Mouse (Mus musculus) gastrocnemius, adult 18-20 months (tissue): Measurements from ENCODE around the gene Tmem170. TPM values are rescaled to one million over a fixed set of nuclear protein-coding genes. Genes with fewer than 3 reads are reported as not detected.
"Not testable (repeated sequence)": the region's sequence is repeated elsewhere in the genome, so short reads cannot be mapped to it uniquely, and the experiment has no call there.

Experiments
- DNase-seq: peaks from one replicate; pipeline ENCODE4 v3.0.0; 2021; ENCODE audit warnings: low spot score
- total RNA-seq, 2 experiments: library from RNA; stranded (reverse); gene quantifications; 2 replicates each; pipeline ENCODE4 v1.2.3; 2021

Tmem170 gene
- total RNA-seq, 2 experiments from 2014 or later, result 2.0 to 2.3 TPM

DNA sequence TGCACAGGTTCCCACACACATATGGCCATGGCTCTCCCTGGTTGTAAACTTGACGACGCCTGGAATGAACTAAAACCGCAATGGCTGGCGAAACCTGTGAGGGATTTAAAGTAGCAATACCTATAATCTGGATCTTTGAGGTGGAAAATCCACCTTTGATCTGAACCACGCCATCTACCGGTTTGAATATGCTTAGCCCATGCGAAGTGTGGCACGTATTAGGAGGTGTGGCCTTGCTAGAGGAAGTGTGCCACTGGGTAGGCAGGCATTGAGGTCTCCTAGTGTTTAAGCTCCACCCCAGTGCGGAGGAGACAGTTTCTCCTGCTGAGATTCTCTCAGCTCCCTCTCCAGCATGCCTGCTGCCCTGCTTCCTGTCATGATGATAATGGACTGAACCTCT lies 1.2 kb upstream of the Tmem170 start:
- DNase-seq, result no peak

DNA sequence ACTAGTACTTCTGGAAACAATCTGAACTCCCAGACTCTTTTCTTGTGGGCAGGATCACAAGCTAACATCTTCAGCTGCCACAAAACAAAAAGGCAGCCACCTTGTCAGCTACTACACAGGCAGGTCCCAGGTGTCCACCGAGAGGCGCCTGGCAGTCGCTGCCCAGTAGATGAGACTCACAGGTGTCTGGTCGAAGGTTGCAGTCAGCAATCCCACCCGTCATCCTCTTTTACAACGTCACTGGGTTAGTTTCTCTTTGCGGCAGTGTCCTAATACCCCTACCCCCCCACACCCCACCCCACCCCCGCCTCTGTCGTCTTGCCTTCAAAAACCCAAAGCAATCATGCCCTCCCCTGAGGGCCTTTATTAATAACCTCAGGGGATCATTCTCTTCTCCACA lies 792 bp downstream of the Tmem170 start:
- DNase-seq, result no peak

DNA sequence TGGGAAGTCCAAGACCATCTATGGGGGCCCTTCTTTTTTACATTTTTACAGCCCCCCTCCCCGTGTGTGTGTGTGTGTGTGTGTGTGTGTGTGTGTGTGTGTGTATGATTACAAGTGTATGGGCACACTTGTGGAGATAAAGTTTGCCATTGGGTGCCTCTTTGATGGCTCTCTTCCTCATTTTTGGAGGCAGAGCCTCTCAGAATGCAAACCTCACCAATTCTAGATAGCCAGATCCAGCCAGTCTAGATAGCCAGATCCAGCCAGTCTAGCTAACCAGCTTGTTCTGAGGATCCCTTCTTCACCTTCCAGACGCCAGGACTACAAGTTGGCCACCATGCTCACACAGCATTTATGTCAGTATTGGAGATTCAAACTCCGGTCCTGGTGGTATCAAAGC lies 5.3 kb downstream of the Tmem170 start:
- DNase-seq, result no peak

DNA sequence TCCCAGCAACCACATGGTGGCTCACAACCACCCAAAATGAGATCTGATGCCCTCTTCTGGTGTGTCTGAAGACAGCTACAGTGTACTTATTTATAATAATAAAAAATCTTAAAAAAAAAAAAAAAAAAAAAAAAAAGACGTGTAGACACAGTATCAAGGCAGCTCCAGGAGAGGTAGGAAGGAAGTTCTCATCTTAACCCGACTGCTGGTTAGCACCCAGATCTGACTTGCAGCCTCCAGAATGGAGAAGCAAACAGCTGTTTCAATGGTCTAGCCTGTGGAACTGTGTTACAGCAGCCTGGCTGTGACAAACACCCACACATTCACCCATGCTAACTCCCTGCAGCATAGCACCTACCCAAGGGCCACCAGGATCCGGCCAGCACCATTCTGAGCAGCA lies 6.2 kb downstream of the Tmem170 start:
- DNase-seq, result no peak

DNA sequence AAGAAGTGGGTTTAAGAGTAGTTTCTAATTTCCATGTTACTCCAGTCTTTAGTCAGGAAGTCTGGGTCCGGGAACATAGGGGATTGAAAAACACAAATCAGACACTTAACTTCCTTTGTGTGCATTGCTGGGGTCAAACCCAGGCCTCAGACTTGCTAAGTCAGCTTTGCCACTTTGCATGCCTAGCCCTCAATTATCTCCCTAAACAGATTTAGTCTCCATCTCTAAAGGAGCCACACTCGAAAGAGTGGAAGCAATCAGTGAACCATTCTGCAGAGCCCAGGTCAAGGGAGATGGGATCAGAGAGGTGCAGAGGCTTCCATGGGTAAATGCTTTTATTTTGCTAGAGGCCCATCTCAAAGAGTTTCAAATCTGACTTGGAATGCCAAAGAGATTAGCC lies 7.9 kb downstream of the Tmem170 start:
- DNase-seq, result no peak

DNA sequence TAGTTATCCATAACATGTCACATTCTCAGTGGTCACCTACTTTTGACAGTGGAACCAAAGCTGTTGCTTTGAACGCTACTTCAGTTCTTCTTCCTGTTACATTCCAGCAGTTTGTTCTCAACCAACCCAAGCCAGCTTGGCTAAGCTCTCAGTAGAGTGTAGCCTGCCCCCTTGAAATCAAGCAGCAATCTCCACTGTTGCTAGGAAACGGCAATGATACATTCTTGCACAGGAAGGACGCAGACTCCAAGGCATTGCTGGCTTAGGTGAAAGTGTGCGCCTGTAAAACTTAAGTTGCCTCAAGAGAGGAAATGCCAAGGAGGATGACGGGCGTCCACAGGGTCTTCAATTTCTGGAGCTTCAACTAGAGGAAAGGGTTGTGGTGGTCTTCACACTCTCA lies 10.7 kb downstream of the Tmem170 start:
- no peak for DNase-seq

DNA sequence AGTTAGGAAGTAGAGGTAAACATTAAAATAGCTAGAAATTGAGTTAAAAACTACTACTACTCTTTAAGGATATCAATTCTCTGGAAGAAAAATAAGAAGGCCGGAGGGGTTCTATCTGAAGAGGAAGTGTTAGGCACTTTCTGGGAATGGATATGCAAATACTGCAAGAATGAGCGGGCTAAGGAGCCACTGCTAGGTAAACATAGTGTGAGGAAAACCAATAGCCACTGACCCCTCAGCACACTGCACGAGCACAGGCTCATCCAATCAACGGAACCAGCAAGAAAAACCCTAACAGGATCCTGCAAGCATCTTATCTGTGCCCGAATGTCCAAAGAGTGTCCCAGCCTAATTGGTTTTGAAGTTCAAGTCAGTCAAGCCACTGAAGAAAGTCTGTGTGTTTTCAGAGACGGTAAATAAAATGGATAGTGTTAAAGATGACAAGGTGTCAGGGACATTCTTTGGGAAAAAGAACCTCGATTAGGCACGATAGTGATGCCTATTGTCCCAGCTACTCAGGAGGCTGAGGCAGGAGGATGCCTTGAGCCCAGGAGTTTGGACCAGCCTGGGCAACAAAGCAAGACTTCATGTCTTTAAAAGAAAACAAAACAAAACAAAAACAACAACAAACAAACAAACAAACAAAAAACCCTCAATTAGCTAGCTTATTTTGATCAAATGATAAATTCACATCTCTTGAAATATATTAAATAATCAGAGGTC lies 11.3 kb downstream of the Tmem170 start:
- DNase-seq, result no peak

DNA sequence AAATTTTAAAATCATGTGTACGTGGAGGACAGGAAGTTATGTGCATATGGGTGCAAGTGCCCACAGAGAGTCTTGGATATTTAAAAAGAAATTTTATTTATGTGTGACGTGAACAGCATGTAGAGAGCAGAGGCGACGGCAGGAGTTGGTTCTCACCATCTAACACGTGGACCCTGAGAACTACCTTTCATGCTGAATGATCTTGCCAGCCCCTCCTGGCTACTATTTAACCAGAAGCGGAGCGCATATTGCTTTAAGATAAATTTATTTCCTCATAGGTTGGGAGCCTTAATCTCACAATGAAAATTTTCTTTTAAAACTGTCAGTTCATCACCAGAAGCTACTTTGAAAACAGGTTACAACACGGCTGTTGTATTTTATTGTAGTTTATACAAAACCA lies 11.9 kb downstream of the Tmem170 start:
- DNase-seq, result no peak

DNA sequence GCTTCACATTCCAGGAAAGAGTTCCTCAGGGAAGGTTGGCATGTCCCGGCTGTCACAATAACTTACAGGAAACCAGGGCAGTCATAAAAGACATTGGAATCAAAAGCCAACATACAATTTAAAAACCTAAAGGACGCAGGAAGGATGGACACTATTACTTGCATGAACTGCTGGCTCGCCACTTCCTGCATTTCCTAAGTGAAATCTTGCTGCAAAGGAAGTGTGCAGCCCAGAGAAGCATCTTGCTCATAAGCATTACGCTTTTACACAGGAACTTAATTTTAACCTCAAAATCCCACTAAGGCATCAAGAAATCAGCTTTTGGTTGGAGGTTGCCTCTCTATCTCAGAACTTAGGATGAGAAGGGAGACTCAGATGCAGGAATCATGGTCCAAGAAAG lies 13.3 kb downstream of the Tmem170 start:
- no peak for DNase-seq

DNA sequence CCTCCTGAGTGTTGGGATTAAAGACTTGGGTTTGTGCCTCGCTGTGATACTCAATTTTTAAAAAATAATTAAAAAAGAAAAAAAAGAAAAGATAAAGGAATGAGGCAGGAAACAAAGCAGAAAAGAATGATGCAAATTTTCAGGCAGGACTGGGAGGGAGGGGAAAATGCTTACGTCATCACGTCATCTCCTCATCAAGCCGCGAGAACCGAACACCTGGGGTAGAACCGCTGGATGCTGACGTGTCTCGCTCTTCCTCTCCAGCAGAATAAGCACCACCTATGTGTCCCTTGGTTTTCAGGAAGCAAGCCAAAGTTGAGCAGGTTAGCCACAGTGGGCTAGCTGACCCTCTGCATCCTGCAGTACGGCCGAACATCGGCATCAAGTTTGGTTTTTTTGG lies 20.6 kb downstream of the Tmem170 start:
- DNase-seq, result no peak

DNA sequence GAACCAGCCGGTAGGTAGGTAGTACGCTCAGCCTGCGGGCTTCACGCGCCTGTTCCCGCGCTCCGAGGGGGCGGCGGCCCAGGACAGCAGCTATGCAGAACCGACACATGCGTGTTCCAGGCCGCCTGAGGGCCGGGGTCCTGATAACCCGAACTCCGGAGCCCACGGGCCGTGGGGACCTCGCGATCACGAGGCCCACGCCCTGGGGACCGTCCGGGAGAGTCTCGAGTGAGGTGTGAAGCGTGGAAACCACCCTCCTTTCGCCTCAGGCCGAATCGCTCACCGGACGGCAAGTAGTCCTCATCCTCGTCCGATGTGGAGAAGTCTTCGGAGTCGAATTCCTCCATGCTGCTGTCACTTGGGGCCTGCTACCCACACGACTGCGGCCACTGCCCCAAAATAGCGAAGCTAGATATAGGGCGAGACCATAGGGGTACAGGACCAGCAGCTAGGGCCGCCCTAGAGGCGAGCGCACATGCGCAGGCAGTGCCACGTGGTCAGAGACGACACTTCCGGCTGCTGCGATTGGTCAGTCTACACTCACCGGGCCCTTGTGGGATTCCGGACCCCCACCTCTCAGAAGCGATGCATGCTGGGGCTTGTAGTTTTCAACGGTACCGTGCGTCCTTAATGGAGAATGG lies 22.6 kb downstream of the Tmem170 start, which contains the start of gene Cfdp1:
Gene Cfdp1, minus strand, starts transcription at position 431 of the 641 bp plus-strand sequence.
- peak; percentile 97 for DNase-seq

DNA sequence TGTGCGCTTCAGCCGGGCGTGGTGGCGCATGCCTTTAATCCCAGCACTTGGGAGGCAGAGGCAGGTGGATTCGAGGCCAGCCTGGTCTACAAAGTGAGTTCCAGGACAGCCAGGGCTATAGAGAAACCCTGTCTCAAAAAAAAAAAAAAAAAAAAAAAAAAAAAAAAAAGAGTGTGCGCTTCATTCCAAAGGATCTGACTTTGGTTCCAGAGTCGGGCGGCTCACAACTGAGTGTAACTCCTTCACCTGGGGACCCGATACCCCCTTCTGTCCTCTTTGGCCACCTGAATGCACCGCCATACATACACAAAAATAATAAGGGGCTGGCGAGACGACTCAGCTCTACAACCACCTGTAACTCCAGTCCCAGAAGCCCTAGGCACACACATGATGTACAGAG lies 23.3 kb downstream of the Tmem170 start:
- not testable (repeated sequence) for DNase-seq

DNA sequence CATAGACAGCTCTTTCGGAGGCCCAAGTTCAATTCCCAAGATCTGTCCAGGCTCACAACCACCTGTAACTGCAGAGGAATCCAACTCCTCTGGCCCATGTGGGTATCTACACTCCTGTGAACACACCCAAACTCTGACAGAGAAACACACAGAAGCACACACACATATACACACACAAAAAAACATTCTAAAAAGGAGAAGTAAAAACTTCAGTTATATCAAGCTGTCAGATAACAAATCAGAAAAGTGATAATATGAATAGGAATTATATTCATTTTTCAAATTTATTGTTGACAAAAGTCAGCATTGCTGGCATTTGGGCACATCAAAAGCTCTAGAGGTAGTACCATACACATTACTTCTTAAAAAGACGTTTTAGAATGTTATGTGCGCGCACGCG lies 29.8 kb downstream of the Tmem170 start:
- DNase-seq, result no peak

DNA sequence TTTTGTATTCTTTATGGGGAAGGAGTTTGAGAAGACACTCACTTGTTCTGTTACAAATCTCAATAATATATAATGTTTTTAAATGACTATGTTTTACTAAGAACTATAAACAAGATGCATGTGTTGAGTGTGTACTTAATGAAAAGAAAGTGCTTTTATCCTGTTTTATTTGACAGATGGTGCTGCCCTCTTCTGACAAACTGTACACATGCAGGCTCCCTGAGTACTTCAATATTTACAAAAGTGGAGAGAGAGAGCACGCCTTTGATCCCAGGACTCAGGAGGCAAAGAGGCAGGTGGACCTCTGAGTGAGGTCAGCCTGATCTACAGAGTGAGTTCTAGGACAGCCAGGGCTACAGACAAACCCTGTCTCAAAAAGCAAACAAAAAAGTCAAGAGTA lies 41.0 kb downstream of the Tmem170 start:
- DNase-seq, result no peak

DNA sequence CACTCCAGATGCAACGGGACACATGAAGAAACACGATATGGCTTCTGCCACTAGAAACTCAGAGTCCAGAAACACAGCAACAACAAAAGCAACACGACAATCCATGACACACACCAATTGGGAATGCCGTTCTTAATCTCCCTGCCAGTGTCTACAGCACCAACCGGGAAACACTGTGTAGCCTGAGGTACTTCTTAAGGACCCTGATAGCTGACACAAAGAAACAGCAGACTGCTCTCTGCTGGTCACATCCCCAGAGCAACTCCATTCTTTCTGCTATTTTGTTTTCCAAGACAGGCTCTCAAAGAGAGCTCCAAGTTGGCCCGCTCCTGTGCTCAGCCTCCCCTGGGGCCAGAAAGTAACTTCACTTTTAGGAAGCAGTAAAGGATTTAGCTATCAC lies 42.5 kb downstream of the Tmem170 start:
- DNase-seq, result no peak

DNA sequence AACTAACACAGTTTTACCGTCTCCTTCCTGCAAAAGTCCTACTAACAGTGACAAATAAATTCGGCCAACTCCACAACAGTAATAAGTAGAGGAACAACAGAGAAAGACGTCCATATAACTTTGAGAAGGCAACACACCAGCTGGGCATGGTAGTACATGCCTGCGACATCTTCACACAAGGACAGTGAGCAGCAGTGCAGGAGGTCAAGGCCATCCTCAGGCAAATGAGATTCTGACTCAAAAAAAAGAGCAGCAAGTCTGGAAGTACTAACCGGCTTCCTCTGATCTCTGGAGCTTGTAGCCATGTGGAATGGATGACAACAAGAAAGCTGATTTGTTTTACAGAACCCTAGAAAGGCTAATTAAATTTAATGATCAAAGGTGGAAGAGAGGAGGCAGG lies 43.6 kb downstream of the Tmem170 start:
- no peak for DNase-seq

DNA sequence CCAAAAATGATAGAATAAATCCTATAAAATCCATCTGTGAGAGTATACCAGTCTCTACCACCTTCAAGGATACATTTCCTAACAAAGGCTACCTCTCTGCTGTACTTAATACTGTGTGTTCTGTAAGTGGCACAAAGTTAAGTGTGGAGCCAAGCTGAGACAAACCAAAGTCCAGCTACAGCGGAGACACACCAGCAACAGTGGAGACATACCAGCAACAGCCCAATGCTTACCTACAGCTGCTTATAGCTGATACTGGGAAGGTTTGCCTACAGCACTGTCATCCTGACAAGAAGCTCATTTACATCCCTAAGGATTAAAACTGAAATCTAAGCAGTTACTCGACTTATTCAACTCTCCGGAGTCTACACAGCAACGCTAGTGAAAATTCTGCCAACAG lies 44.6 kb downstream of the Tmem170 start:
- no peak for DNase-seq

DNA sequence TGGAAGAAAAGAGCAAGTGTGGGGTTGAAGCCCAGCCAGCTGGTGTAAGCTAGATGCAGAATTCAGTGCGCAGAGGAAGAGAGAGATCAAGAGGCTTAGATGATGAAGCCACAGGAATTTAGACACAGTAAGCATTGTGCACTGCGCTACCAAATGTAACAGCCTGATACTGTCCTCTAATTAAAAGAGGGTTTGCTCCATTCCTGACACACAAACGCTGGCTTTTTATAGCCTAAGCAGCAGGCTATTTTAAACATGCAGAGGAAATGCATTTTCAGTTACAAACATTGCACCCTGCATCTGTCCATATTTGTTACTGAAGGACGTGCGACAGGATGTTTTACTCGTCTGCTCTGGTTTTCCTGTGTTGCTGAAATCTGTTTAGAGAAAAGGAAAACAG lies 48.0 kb downstream of the Tmem170 start:
- DNase-seq, result no peak

DNA sequence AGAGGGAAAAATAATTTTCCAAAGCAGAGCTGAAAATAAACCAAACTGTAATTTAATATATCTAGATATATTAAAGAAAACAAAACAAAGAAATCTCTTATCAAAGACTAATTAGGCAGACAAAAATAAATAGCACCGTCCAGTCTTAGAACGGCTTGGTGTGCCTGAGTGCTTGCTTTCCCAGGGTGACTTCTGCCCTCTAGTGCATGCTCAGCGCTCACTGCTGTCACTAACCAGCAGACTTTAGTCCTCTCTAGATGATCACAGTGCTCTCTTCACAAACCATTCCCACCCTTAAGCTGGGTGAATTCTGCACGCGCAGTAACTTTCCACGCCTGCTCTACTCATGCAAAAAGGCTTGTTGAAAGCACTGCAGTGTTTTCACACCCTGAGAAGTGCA lies 51.3 kb downstream of the Tmem170 start:
- peak; percentile 34 for DNase-seq

DNA sequence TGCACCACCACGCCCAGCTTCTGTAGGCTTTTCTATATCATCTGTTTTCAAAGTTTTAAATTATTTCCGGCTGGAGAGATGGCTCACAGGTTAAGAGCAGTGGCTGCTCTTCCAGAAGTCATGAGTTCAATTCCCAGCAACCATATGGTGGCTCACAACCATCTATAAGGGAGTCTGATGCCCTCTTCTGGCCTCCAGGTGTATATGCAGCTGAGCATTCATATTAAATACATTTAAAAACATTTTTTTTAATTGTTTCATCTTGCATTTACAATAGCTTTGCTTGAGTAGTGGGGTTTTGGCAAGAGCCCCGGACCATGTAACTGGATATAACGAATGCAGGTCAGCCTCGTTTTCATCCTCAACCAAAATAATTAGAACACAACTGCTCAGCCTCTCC lies 52.2 kb downstream of the Tmem170 start:
- DNase-seq, result no peak

DNA sequence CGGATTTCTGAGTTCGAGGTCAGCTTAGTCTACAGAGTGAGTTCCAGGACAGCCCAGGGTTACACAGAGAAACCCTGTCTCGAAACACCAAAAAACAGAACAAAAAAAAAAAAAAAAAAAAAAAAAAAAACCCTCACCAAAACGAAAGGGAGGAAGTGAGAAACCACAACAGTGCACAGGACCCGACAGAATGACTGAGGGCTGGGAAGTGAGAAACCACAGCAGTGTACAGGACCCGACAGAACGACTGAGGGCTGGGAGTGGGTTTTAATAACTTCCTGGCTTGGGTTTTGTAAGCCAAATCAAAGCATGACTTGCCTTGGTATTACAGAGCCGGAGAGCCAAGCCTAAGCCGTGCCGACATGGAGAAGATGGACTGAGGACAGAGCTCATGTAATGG lies 55.4 kb downstream of the Tmem170 start:
- DNase-seq, result no peak

DNA sequence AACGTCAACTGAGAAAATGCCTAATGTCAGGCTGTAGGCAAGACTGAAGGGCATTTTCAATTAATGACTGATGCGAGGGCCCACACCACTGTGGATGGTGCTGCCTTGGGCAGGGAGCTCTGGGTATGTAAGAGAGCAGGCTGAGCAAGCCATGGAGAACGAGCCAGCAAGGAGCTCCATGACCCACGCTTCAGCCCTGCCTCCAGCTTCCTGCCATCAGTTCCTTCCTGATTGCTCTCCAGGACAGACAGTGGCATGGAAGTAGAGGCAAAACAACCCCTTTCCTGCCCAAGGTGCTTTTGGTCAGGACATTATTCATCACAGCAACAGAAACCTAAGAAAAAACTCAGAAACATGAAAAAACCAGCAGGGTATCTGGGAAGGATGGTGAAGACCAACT lies 55.9 kb downstream of the Tmem170 start:
- no peak for DNase-seq

DNA sequence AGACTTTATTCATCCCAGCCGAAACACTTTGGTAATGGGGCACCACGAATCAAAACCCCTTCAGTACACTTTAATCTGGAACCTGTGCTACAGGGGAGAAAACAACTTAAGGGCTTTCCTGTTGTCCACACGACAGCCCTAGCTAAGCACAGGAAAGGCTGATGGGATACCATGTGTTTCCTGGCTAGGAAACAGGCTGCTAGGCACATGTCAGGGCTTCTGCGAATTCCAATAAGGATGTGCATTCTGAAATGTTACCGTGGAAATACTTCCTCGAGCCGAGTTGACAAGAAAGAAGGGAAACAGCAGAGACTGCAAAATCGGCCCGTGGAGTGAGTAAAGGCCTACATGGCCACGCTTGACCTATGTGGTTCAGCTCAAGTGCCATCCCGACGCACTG lies 56.5 kb downstream of the Tmem170 start:
- DNase-seq, result no peak

DNA sequence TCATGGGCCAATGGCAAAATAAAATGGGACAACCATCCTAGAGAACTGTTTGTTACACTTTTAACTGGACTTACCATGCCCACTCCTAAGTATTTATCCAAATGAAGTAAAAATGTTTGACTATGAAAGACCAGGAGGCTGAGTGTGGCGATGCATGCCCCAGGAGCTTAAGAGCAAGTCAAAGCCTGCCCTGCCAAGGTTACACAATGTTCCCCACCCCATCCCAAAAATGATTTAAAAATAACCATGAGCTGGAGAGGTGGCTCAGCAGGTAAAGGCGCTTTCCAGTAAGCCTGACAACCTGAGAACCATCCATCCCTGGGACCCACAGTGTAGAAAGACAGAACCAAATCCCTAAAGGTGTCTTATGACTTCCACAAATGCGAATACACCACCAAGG lies 58.0 kb downstream of the Tmem170 start:
- no peak for DNase-seq
